Mouse (Mus musculus) embryonic fibroblast, embryonic 13.5 days (primary cell): Measurements from ENCODE around the gene Arl6ip1.
A peak's percentile ranks its signal among the peaks of the same experiment; 100 is the strongest.

ENCODE experiments used
- CTCF ChIP-seq: IDR thresholded peaks from 2 replicates; pipeline ENCODE4 v1.5.1; 2011; ENCODE audit warnings: mild to moderate bottlenecking, control low read depth, low read length, moderate library complexity, borderline replicate concordance; ENCODE audit not compliant: insufficient read depth
- POLR2A ChIP-seq: IDR thresholded peaks from 2 replicates; pipeline ENCODE4 v1.6.1; 2011; ENCODE audit warnings: low read depth, mild to moderate bottlenecking, control low read depth, low read length, moderate library complexity

- no peak for TF ChIP-seq CTCF
- peak; percentile 36; the same call in 1 of the 2 replicates for TF ChIP-seq POLR2A
These were observed 14.0 kb downstream of the Arl6ip1 start for GRCm38 (mm10) chr7:118115533-118115876.
